Mouse (Mus musculus) embryo, embryonic 10 days (tissue): ENCODE measurements around the gene Palld.

Experiments used
- DNase-seq: peaks from one replicate; pipeline ENCODE4 v3.0.0-alpha.2; 2015; ENCODE audit warnings: low spot score

Palld gene

DNA sequence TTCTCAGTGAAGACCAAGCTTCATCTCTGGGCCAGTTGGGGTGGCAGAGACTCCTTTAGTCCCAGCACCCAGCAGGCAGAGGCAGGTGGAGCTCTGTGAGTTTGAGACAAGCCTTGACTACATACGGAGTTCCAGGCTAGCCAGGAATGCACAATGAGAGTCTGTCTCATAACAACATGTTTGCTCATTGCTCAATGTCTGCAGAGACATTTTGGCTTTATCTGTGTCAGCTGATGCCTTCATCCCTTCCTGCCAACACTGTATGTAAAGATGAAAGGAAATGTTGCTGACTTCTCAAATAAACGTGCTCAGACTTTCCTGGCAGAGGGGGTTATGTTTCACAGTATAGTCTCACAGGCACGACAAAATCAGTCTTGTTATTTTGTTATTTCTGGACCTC is 401.6 kb downstream of the Palld start:
- no peak for DNase-seq

DNA sequence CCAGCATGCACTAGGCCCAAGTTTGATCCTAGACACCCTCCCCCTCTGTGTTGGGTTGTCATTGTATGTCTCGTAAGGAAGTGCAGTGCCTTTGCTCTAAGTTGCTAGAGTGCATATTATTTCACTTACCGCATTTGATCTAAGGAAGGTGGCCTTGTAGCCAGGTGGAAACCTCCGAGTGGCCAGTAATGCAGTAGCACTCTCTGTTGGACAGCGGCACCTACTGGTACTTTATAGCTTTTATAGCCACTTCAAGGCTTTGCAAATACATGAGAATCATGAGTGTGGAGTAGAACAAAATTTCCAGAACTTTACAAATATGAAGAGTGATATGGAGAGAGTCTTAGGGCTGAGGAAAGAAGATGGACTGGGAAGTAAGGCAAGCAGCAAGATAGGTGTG is 403.5 kb downstream of the Palld start:
- peak; percentile 62 for DNase-seq

DNA sequence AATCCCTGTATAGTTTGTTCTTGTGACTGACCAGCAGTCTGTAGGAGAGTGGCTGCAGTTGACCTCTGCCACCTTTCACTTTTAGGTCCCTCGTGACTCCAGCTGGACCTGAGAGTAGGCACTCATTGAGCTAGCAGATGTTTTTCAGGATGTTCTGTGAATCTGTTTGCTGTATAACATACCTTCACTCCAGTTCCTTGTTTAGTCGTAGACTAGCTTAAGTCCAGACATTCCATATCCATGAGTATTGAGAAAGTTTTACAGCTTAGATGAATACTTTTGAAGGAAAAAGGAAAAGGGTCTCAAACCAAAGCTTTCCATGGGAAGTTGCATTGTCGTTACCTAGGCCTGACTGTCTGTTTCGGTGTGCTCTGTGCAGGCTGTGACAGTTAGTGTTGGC is 405.4 kb downstream of the Palld start:
- no peak for DNase-seq

DNA sequence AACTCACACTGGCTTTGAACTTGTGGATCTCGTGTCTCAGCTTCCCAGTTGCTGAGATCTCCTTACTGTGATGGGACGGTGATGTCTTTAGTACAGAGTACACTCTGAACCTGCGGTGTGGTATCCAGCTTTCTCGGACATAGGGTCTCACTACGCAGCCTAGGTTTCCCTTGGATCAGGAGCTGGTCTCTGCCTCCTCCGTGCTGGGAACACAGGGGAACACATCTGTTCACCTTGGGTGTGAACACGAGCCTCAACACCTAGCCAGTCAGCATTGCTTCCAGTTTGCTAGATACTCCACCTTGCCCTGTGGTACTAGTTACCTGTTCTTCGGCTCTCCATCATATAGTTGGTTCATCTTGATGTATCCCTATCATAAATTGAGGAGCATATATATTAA is 413.9 kb downstream of the Palld start:
- no peak for DNase-seq

DNA sequence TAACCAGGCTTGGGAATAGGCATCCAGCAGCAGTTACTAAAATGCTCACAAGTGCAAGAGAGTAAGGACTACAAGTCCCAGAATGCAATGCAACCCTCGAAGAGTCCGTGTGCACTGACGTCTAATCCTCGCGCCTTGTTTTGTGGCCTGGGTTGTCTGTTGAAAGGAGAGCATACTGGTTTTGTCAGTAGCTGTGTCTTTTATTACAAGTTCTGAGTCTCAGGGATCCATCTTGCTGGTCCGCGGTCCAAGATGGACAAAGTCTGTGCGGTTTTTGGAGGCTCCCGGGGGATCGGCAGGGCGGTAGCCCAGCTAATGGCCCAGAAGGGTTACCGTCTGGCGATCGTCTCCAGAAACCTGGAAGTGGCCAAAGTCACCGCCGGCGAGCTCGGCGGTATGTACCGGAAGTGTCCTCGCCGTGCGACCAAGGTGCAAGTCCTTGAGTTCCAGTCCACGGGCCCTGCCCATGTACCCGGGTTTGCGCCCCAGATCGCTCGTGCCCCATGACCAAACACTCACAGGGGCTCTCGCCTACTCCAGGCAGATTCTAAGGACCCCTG is 414.8 kb downstream of the Palld start, which contains the start of gene Cbr4:
TSS of gene Cbr4 (plus strand) at position 138 of the 560 bp plus-strand sequence.
- peak; percentile 99 for DNase-seq

DNA sequence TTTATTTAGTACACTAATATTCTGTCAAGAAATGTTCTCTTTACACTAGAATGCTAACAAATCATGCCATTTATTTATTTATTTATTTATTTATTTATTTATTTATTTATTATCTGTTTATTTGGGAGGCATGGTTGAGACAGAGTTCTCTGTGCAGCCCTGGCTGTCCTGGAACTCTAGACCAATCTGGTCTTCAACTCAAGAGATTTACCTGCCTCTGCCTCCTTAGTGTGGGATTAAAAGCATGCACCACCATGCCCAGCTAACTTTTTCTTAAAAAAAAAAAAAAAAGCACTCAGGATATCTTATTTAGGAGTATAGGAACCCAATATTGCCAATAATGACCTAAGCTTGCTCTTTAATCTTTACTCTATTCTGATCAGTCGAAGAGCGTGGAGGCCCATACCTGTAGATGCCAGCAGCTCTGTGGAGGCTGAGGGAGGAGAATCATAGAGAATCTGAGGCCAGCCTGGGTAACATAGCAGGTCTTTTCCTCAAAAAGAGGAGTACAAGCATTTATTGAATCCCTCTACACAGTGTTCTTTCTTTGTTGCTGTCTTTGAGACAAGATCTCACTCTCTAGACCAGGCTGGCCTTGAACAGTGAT is 415.5 kb downstream of the Palld start:
- DNase-seq, result no peak

DNA sequence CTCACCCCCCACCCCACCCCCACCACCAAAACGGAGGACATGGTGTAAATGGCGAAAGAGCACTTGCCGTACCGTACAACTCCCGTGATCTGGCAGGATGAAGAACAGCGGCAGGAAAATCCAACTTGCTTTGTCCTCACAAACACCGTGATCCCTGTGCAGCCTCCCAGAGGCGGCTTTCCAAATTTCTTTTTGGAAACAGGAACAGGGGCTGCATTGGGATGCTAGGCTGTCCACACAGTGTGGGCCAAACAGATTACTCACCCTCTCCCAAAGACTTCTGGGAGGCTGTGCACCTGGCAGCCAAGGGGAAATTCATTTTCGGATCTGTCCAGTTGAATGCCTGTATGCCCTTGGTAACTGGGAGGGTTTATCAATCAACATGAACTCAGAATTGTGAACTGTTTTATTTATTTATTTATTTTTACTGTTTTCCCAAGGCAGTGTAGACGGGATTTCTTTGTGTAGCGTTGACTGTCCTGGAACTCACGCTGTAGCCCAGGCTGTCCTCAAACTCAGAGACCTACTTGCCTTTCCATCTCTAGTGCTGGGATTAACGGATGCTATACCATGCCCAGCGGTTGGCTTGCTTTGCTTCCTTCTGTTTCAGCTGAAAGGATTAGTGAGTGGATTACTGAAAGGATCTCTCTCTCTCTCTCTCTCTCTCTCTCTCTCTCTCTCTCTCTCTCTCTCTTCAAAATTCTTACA is 422.1 kb downstream of the Palld start:
- DNase-seq, result no peak

DNA sequence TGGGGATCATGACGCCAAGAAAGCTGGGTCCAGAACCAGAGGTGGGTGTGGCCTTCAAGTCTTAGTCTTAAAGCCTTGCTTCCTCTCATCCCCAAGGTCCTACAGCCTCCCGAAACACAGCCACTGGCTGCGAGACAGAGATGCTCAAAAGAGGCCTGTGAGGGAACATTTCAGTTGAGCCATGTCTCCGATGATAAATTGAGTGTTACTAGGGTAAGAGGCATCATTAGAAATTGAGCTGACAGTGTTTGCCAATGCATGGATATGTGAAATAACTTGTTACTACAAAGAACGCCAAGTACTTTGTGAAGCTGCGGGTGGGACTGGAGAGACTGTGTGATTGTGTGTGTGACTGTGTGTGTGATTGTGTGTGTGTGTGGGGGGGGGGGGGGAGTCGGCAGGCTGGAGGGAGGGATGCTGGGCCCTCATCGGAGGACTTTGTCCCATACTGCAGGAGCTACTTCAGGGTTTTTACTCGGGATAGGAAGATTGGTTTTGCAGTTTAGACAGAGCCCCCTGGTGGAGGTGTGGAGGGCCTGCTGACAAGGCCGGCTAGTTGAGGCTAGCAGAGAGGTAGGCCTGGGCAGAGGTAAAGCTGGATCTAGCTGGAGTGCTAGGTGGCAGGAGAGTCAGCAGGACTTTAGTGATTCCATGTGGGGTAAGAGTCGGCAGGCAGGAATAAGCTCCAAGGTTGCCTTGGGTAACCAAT is 422.8 kb downstream of the Palld start:
- peak; percentile 69 for DNase-seq

DNA sequence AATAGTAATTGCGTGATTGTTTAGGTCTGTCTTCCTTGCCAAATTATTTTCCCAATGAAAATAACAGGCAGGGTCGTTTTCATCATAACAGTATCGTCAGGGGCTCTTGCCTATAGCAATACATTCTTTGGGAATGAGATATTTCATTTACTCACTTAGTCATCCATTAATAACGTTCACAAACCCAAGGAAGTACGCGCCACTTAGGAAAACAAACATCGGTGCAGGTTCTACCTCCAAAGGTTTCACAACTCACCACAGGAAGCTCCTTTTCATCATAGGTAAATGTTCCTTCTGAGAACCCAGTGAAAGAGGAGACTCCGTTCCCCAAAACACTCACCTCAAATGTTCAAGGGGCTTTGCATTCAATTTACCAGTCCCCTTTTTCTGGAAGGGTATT is 423.7 kb downstream of the Palld start:
- DNase-seq, result no peak

DNA sequence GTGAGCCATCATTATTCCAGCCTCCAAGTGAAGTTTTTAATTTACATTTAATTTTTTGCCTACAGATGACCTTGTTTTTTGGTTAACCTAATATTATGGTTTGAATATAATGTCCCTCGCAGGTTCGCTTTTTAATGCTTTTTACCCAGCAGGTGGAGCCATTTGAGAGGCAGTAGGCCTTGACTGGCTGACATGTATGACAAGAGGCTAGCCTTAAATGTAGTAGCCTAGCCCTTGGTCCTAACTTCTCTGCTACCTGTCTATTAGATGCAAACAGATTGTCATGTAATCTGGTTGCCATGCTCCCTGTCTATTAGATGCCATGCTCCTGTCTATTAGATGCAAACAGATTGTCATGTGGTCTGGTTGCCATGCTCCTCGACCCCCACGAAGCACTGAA is 424.3 kb downstream of the Palld start:
- no peak for DNase-seq

DNA sequence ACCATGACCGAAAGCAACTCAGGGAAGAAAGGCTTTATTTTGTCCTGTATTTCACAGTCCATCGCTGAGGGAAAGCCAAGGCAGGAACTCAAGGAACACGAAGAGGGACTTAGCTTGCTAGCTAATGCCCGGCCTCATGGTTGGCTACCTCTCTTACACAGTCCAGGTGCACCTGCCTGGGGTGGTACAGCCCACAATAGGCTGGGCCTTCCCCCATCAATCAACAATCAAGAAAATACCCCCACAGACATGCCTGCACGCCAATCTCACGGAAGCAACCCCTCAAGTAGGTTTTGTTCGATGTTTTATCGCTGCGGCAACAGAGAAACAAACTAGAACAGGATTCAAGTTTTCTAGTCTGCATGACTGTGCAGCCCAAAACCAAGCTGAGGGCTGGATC is 426.3 kb downstream of the Palld start:
- DNase-seq, result no peak

DNA sequence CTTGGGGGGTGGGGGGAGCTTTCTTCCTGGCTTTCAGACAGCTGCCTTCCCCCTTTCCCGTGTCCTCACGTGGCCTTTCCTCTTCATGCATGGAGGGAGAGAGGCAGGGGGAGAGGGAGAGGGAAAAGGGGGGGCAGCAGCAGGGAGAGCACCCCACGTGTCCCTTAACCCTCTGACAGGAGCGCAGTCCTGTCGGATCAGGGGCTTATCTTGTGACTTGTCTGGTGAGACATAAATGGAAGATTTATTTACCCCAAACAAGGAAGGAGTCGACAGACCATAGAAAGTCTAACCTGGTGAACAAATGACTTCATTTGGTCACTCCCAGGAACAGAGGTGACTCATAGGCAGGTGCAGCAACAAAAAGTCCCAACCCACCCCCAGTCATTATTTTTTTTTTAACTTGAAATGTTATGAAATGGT is 427.2 kb downstream of the Palld start:
- DNase-seq, result no peak

DNA sequence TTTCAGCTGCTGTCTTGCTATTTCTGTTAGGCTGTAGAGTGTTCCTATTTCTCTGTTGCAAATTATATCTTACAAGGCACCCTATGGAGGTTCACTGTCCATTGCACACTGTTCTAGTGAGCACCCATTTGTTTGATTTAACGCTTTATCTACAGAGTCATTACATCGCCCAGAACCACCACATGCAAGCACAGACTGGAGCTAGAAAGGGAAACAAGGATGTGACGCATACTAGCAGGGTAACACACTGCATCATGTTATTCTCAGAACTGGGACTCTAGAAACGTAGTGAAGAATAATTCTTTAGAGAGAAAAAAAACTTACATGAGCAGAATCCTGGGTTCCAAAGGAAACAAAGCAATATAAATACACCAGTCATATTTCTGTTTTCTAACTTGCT is 432.3 kb downstream of the Palld start:
- no peak for DNase-seq

DNA sequence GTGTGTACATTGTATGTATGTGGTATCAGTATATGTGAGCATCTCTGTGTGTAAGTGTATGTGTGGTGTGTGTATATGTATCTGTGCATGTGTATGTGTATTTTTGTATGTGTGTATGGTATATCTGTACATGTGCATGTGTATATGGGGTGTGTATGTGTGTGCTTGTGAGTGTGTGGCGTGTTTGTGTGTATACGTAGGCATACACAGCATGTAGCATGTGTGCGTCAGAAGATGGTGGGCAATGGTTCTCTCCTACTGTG is 435.0 kb downstream of the Palld start:
- DNase-seq, result no peak

DNA sequence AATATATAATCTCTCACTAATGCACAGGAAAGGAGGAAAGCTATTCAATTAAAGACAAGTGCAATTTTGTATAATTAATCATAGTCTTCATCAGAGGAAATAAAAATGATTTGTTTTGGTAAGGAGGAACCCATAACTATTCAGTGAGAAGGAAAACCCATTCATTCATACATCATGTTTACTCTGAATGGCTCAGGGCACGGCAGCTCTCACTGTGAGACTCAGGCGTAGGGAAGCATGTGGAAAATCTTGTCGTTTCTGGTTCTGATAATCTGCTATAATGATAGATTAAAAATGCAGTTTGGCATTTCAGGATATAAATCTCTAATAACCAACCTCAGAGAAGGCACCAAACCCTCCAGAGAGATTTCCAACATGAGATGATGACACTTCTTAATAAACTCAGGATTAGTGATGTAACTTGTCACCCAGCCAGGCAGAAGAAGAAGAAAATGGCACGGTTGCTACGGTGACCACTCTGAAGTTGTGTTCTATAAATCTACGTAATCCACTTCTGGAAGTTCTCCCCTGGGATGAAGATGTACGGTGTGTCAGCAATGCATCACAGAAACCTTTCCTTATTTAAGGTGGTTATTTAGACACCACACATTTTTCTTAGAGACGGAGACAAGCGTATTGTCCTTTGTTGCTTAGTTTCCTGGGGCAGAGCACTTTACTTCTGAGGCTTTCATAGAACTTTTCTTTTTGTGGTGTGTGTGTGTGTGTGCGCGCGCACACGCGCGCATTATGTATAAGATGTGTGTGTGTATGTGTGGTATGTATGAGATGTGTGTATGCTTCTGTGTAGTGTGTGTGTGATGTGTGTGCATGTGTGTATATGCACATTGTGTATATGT is 435.6 kb downstream of the Palld start:
- DNase-seq, result no peak

DNA sequence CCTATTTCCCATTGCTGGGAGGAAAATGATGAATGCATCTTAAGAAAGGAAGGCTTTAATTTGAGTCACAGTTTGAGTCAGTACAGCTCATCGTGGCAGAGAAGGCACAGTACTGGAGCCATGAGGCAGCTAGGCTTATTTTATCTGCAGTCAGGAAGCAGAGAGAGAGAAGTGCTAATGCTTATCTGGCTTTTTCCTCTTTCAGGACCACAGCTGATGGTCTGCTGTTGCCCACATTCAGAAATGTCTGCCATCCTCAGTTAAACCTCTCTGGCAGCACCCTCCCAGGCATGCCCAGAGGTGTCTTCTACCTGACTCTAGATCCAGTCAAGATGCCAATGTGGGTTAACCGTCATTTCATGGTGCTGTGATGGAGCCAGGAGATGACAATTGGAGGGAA is 438.1 kb downstream of the Palld start:
- DNase-seq, result no peak

DNA sequence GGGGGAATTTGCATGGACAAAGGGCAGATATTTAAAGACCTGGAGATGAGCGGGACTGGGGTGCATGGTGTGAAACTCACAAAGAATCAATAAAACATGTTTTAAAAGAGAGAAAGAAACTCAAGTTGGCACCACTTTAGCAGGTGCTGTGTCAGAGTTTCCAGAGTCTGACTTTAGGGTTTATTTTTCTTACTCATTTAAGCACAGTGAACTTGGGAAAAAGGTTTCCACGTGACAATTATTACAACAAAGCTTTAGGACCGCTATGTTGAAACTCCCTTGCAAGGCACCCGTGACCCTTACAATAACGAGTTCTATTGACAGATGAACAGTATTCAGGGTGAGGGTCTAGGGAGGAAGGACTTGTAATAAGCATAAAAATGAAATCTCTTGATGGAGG is 440.3 kb downstream of the Palld start:
- DNase-seq, result no peak
